Mouse (Mus musculus) T-helper 17 cell (primary cell): ENCODE data around the gene 1700024P04Rik.

Experiments
- in situ Hi-C, 2 experiments: fragments of 300-600 bp; cut with MboI, MseI; formaldehyde crosslinking; loops; 1 replicate in 1 of 2; 2 replicates in 1 of 2; pipeline ENCODE4 v1.15.1; 2025; ENCODE audit warnings: high pct_unique_total_duplicates in 2 of 2

The 1700024P04Rik gene

GRCm38 (mm10) chr13:98966583-98966982 is 17.8 kb downstream of the 1700024P04Rik start:
- in situ Hi-C loops, result no loop called here

- in situ Hi-C loops, result loop anchor here in 1 of 2 experiments (5.0 kb wide), 1 partner anchor 104 kb away; no protein-coding TSS in a partner anchor
Observed at GRCm38 (mm10) chr13:98963612-98964011, 20.8 kb downstream of the 1700024P04Rik start.

GRCm38 (mm10) chr13:98958177-98958576 is 26.2 kb downstream of the 1700024P04Rik start:
- in situ Hi-C loops, result no loop called here

GRCm38 (mm10) chr13:98956209-98956608 is 28.2 kb downstream of the 1700024P04Rik start:
- in situ Hi-C loops, result no loop called here

GRCm38 (mm10) chr13:98955676-98956075 is 28.7 kb downstream of the 1700024P04Rik start:
- in situ Hi-C loops, result no loop called here

- in situ Hi-C loops, result no loop called here
Observed at GRCm38 (mm10) chr13:98955226-98955625, 29.1 kb downstream of the 1700024P04Rik start.

- in situ Hi-C loops, result no loop called here
Observed at GRCm38 (mm10) chr13:98953830-98954229, 30.5 kb downstream of the 1700024P04Rik start.

- in situ Hi-C loops, result no loop called here
Observed at GRCm38 (mm10) chr13:98951951-98952350, 32.4 kb downstream of the 1700024P04Rik start.

- in situ Hi-C loops, result no loop called here
Observed at GRCm38 (mm10) chr13:98948146-98948545, 36.2 kb downstream of the 1700024P04Rik start.

GRCm38 (mm10) chr13:98946434-98946833 is 37.9 kb downstream of the 1700024P04Rik start:
- in situ Hi-C loops, result no loop called here

- in situ Hi-C loops, result no loop called here
Observed at GRCm38 (mm10) chr13:98945908-98946307, 38.5 kb downstream of the 1700024P04Rik start.

- in situ Hi-C loops, result no loop called here
Observed at GRCm38 (mm10) chr13:98945381-98945780, 39.0 kb downstream of the 1700024P04Rik start.

GRCm38 (mm10) chr13:98944620-98945081 is 39.7 kb downstream of the 1700024P04Rik start:
- in situ Hi-C loops, result loop anchor here in 1 of 2 experiments (5.0 kb wide), 1 partner anchor 373 kb away; no protein-coding TSS in a partner anchor

- in situ Hi-C loops, result loop anchor here in 1 of 2 experiments (5.0 kb wide), 1 partner anchor 375 kb away; no protein-coding TSS in a partner anchor
Observed at GRCm38 (mm10) chr13:98942360-98942759, 42.0 kb downstream of the 1700024P04Rik start.

- in situ Hi-C loops, result loop anchor here in 1 of 2 experiments (5.0 kb wide), 1 partner anchor 375 kb away; no protein-coding TSS in a partner anchor
Observed at GRCm38 (mm10) chr13:98941829-98942343, 42.5 kb downstream of the 1700024P04Rik start.

GRCm38 (mm10) chr13:98937108-98937507 is 47.3 kb downstream of the 1700024P04Rik start:
- in situ Hi-C loops, result no loop called here
